Mouse (Mus musculus) embryonic facial prominence, embryonic 11.5 days (tissue): Measurements from ENCODE around the gene St3gal2. TPM values are rescaled to one million over a fixed set of nuclear protein-coding genes. Genes with fewer than 3 reads are reported as not detected.

Experiments used
- ATAC-seq: fragments of 200-750 bp; cut with Nextera tagmentation; replicated peaks from 2 replicates; pipeline ENCODE4 v1.8.0; 2017; ENCODE audit warnings: low read depth; ENCODE audit not compliant: insufficient number of reproducible peaks, low FRiP score, low TSS enrichment
- DNase-seq: peaks from one replicate; pipeline ENCODE4 v3.0.0-alpha.2; 2015; ENCODE audit warnings: low spot score
- H3K27ac ChIP-seq: fragments of 300-500 bp; sonication (generic); replicated peaks from 2 replicates; pipeline ENCODE4 v1.5.1; 2014; ENCODE audit warnings: mild to moderate bottlenecking, low read depth, low read length, control low read depth
- H3K27me3 ChIP-seq: fragments of 300-500 bp; sonication (generic); 2 replicates; pipeline ENCODE4 v1.6.1; 2014; ENCODE audit warnings: mild to moderate bottlenecking, low read length, moderate library complexity, mixed read lengths; ENCODE audit not compliant: control insufficient read depth, insufficient read depth
- H3K36me3 ChIP-seq: fragments of 300-500 bp; sonication (generic); replicated peaks from 2 replicates; pipeline ENCODE4 v1.6.1; 2014; ENCODE audit warnings: low read depth, mild to moderate bottlenecking, low read length, moderate library complexity, mixed read lengths; ENCODE audit not compliant: control insufficient read depth, insufficient read depth
- H3K4me1 ChIP-seq: fragments of 300-500 bp; sonication (generic); 2 replicates; pipeline ENCODE4 v1.6.1; 2014; ENCODE audit warnings: low read length, mixed read lengths; ENCODE audit not compliant: control insufficient read depth, insufficient read depth
- H3K4me2 ChIP-seq: fragments of 300-500 bp; sonication (generic); 2 replicates; pipeline ENCODE4 v1.6.1; 2014; ENCODE audit warnings: low read depth, mild to moderate bottlenecking, control low read depth, low read length, moderate library complexity
- H3K4me3 ChIP-seq: fragments of 300-500 bp; sonication (generic); 2 replicates; pipeline ENCODE4 v1.5.1; 2014; ENCODE audit warnings: low read depth, low read length, control low read depth
- H3K9ac ChIP-seq: fragments of 300-500 bp; sonication (generic); replicated peaks from 2 replicates; pipeline ENCODE4 v1.6.1; 2014; ENCODE audit warnings: mild to moderate bottlenecking, control low read depth, low read length
- H3K9me3 ChIP-seq: fragments of 300-500 bp; sonication (generic); replicated peaks from 2 replicates; pipeline ENCODE4 v1.6.1; 2016; ENCODE audit warnings: mild to moderate bottlenecking, low read length, inconsistent platforms, mixed read lengths; ENCODE audit not compliant: control insufficient read depth
- WGBS: fragments of 180-500 bp; shearing (Covaris S2); extraction: QIAGEN DNeasy Blood & Tissue Kit; methylation state at CpG from one replicate; pipeline ENCODE4 v1.1.7; 2014; 5-methylcytosine and 5-hydroxymethylcytosine counted together
- polyA plus RNA-seq: library from polyadenylated mRNA; unstranded; fragments of >200 nt; fragmentation: Nextera tagmentation; extraction: Ambion mirVana; gene quantifications from 2 replicates; pipeline ENCODE4 v1.2.1, GENCODE M21; 2014

The St3gal2 gene
- 15.1 and 17.4 TPM in 2 replicates for polyA plus RNA-seq

- Histone ChIP-seq H3K9ac (peak within 1 kb of the TSS; percentile 95), H3K27ac (peak within 1 kb of the TSS; percentile 73), H3K4me1 (no peaks in the 10 kb centered on the region), H3K9me3 (no peaks in the 10 kb centered on the region), H3K27me3 (no peaks in the 10 kb centered on the region), H3K4me3 (peak within 1 kb of the TSS; percentile 80), H3K36me3 (no peaks in the 10 kb centered on the region), H3K4me2 (peak within 1 kb of the TSS; percentile 89)
- under 1% methylated on average over 35 of the region's 36 CpGs for WGBS
- DNase-seq, result peak; percentile 98
- ATAC-seq, result peak; percentile 98
Observed at GRCm38 (mm10) chr8:110919341-110920031, at the start of gene St3gal2. St3gal2 (plus strand) TSS chr8:110919922.

GRCm38 (mm10) chr8:110870501-110870900, 49.2 kb upstream of the St3gal2 start:
- H3K4me3 ChIP-seq, result no peak overlapping the region
- H3K27me3 ChIP-seq, result no peaks in the 10 kb centered on the region
- H3K9me3 ChIP-seq, result no peaks in the 10 kb centered on the region
- ATAC-seq (no peak), DNase-seq (no peak)
- no peaks in the 10 kb centered on the region for H3K4me1 ChIP-seq
- H3K36me3 ChIP-seq, result peaks cover 8% of the 10 kb centered on the region
- no peak overlapping the region for H3K9ac ChIP-seq
- H3K4me2 ChIP-seq, result no peak overlapping the region
- no peak overlapping the region for H3K27ac ChIP-seq
- 96% methylated on average over 2 of the region's 2 CpGs for WGBS

DNA sequence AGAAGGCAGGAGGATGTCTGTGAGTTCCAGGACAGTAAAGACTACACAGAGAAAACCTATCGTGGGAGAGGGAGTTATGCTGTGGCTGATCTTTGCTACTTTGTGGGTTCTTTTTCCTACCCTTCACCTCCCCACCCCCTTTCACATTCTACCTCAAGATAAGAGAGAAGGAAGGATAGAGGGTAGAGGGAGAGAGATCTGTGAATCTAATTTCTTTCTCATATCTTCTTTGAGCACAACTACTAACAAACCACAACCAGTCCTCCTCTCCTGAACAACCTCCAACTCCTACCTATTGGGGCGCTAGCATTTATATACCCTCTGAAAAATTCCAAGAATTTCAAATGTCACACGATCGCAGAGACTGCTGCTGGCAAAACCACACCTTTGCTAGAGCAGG, 41.9 kb upstream of the St3gal2 start:
- H3K36me3 ChIP-seq, result peaks cover 8% of the 10 kb centered on the region
- H3K9ac ChIP-seq, result no peak overlapping the region
- ATAC-seq (no peak), DNase-seq (no peak)
- no peak overlapping the region for H3K4me3 ChIP-seq
- 90% methylated on average over 4 of the region's 4 CpGs for WGBS
- no peaks in the 10 kb centered on the region for H3K27me3 ChIP-seq
- no peak overlapping the region for H3K4me2 ChIP-seq
- no peaks in the 10 kb centered on the region for H3K4me1 ChIP-seq
- H3K27ac ChIP-seq, result no peak overlapping the region
- H3K9me3 ChIP-seq, result no peaks in the 10 kb centered on the region

DNA sequence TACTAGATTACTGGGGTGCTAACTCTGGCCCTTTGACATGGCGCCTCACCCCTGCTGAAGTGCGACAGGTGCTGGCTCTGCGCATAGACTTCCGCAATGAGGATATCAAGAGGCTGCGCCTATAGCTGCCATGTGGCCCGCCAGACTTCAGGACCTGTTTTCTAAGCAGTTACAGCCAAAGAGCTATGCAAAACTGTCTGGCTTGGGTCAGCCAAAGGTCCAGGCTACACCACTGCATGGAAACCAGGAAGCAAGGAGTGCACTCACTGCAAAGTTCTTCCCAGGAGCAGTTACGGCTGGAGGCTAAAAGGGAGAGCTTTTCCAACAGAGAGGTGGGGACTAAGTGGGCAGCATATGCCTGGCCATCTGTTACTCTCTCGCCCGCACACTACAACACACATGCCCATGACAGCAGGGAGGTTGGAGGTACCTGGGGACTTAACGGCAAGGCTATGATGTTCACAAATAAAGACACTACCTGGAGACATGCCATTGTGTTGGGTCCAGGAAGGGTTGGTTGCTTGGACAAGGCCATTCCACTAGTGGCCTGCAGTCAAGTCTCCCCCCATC, 37.9 kb upstream of the St3gal2 start:
- no peaks in the 10 kb centered on the region for H3K9me3 ChIP-seq
- ATAC-seq, result no peak
- H3K27me3 ChIP-seq, result no peaks in the 10 kb centered on the region
- no peak overlapping the region for H3K27ac ChIP-seq
- WGBS, result 90% methylated on average over 10 of the region's 10 CpGs
- no peaks in the 10 kb centered on the region for H3K4me1 ChIP-seq
- no peak for DNase-seq
- no peak overlapping the region for H3K4me3 ChIP-seq
- no peak overlapping the region for H3K4me2 ChIP-seq
- no peak overlapping the region for H3K9ac ChIP-seq
- H3K36me3 ChIP-seq, result peaks cover 7% of the 10 kb centered on the region

DNA sequence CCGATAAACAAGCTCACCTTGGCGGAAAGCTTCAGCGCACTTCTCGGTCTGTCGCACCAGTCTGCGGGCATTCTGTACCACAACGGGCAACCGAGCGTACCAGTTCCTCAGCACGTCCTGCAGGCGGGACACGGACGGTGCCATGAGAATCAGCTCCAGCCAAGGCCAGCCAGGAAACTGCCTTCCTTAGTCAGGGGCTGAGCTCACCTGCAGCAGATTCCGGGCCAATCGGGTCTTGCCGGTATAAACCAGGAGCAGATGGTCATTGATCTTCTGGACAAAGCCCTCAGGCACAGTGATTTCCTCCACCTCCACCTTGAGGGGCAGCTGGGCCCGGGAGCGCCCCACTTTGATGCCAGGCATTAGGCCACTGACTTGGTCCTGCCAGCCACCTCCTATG, 35.9 kb upstream of the St3gal2 start:
- H3K4me2 ChIP-seq, result no peak overlapping the region
- 95% methylated on average over 18 of the region's 18 CpGs for WGBS
- no peak overlapping the region for H3K27ac ChIP-seq
- ATAC-seq (no peak), DNase-seq (no peak)
- no peaks in the 10 kb centered on the region for H3K4me1 ChIP-seq
- H3K9ac ChIP-seq, result no peak overlapping the region
- peaks cover 7% of the 10 kb centered on the region for H3K36me3 ChIP-seq
- H3K4me3 ChIP-seq, result no peak overlapping the region
- no peaks in the 10 kb centered on the region for H3K9me3 ChIP-seq
- H3K27me3 ChIP-seq, result no peaks in the 10 kb centered on the region

DNA sequence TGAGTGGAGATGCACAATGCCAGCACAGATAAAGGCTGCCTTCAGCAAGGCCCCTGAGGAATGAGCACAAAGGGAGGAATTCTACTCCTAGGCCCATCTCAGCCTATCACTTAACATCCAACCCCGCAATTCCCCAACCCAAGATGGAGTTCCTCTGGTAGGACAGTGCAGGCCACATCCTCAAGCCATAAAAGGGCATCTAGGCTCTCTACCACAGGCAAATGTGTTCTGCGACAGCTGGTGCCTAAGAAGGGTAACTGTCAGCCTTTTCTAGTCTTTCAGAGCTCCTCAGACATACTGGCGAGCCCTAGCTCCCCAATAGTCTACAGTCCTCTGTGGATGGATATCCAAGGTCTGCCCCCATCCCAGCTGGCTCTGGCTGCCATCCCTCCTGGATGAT, 33.1 kb upstream of the St3gal2 start:
- no peak for DNase-seq
- Histone ChIP-seq H3K27me3 (no peaks in the 10 kb centered on the region), H3K9me3 (no peaks in the 10 kb centered on the region), H3K27ac (no peak overlapping the region), H3K4me1 (no peaks in the 10 kb centered on the region), H3K4me3 (no peak overlapping the region), H3K9ac (no peak overlapping the region), H3K36me3 (peaks cover 3% of the 10 kb centered on the region), H3K4me2 (no peak overlapping the region)
- ATAC-seq, result no peak
- WGBS, result 92% methylated on average over 3 of the region's 3 CpGs

GRCm38 (mm10) chr8:110887551-110887950, 32.2 kb upstream of the St3gal2 start:
- Histone ChIP-seq H3K4me2 (no peak overlapping the region), H3K27me3 (no peaks in the 10 kb centered on the region), H3K4me1 (no peaks in the 10 kb centered on the region), H3K9ac (no peak overlapping the region), H3K9me3 (no peaks in the 10 kb centered on the region), H3K36me3 (peaks cover 3% of the 10 kb centered on the region), H3K27ac (no peak overlapping the region), H3K4me3 (no peak overlapping the region)
- 91% methylated on average over 10 of the region's 10 CpGs for WGBS
- DNase-seq (no peak), ATAC-seq (no peak)

- DNase-seq (no peak), ATAC-seq (no peak)
- no peak overlapping the region for H3K9ac ChIP-seq
- H3K4me3 ChIP-seq, result no peak overlapping the region
- H3K36me3 ChIP-seq, result no peaks in the 10 kb centered on the region; the same call in none of the 2 replicates
- no peaks in the 10 kb centered on the region for H3K4me1 ChIP-seq
- H3K27ac ChIP-seq, result no peak overlapping the region
- H3K4me2 ChIP-seq, result no peak overlapping the region
- H3K9me3 ChIP-seq, result no peaks in the 10 kb centered on the region
- H3K27me3 ChIP-seq, result no peaks in the 10 kb centered on the region
- WGBS, result 93% methylated on average over 8 of the region's 8 CpGs
Observed at GRCm38 (mm10) chr8:110888441-110888840, 31.3 kb upstream of the St3gal2 start.
